ENCODE assay signal across 8 mouse cellular contexts in genomic region chr10:8762209-8762701, GRCm38 (mm10).
DNase-seq lines count a peak whose midpoint lies in the region; ATAC-seq and TF ChIP-seq lines count a peak whose summit lies in the region.

No protein-coding gene starts in this region.

- H3K4me2 ChIP-seq in forebrain, embryonic 16.5 days (ENCODE audit: low read length) = peak overlapping the region; percentile 42
- peak overlapping the region; percentile 41 for H3K4me2 ChIP-seq in hindbrain, embryonic 11.5 days (replicated peaks; ENCODE audit: low read depth, low read length)
- H3K4me2 ChIP-seq in liver, embryonic 13.5 days = no peak overlapping the region

- peak; percentile 49 to 70 for DNase-seq in urinary bladder, postnatal 36 days (ENCODE audit: low spot score in 2 of 2)
- DNase-seq in urinary bladder, postnatal 25 days (ENCODE audit: low spot score) = no peak
- DNase-seq in hindbrain, embryonic 11.5 days (ENCODE audit: low spot score) = peak; percentile 73
- DNase-seq in liver, embryonic 13.5 days = no peak
- DNase-seq in urinary bladder, postnatal 10 days (ENCODE audit: low spot score) = no peak
- DNase-seq in left cerebral cortex, postnatal 4 days = no peak

- ATAC-seq in forebrain, embryonic 16.5 days = peak; percentile 19; the same call in 1 of the 2 replicates
- peak; percentile 71 for ATAC-seq in hindbrain, embryonic 11.5 days (ENCODE audit: low FRiP score)
- ATAC-seq in liver, embryonic 13.5 days (ENCODE audit: low read depth) = no peak

- TF ChIP-seq POLR2A in testis, adult 2 months (IDR thresholded peaks at IDR 0.05; ENCODE audit: control insufficient read depth, low read depth, low read length) = no peak

- 2% methylated on average over 14 of the region's 14 CpGs for WGBS in forebrain, embryonic 16.5 days
- WGBS in hindbrain, embryonic 11.5 days = 3% methylated on average over 14 of the region's 14 CpGs
- 73% methylated on average over 14 of the region's 14 CpGs for WGBS in liver, embryonic 13.5 days (ENCODE audit: insufficient replicate concordance)

- no peaks in the 10 kb centered on the region for H3K36me3 ChIP-seq in forebrain, embryonic 16.5 days (ENCODE audit: control insufficient read depth, insufficient read depth)
- H3K36me3 ChIP-seq in hindbrain, embryonic 11.5 days (ENCODE audit: control insufficient read depth, insufficient read depth, low read length) = no peaks in the 10 kb centered on the region
- H3K36me3 ChIP-seq in liver, embryonic 13.5 days = no peaks in the 10 kb centered on the region
- H3K36me3 ChIP-seq in testis, adult 2 months (ENCODE audit: control insufficient read depth, insufficient read depth, low read length) = no peaks in the 10 kb centered on the region

- no peaks in the 10 kb centered on the region; the same call in 1 of the 2 replicates for H3K27me3 ChIP-seq in forebrain, embryonic 16.5 days (replicated peaks; ENCODE audit: control insufficient read depth, insufficient read depth, low read length)
- no peaks in the 10 kb centered on the region for H3K27me3 ChIP-seq in hindbrain, embryonic 11.5 days (ENCODE audit: control insufficient read depth, insufficient read depth, low read length)
- no peaks in the 10 kb centered on the region for H3K27me3 ChIP-seq in liver, embryonic 13.5 days
- no peaks in the 10 kb centered on the region for H3K27me3 ChIP-seq in testis, adult 2 months (ENCODE audit: control insufficient read depth, insufficient read depth, low read length)

- H3K9me3 ChIP-seq in forebrain, embryonic 16.5 days (ENCODE audit: control insufficient read depth, low read length) = no peaks in the 10 kb centered on the region
- no peaks in the 10 kb centered on the region for H3K9me3 ChIP-seq in hindbrain, embryonic 11.5 days (ENCODE audit: control insufficient read depth, low read length)
- no peaks in the 10 kb centered on the region for H3K9me3 ChIP-seq in liver, embryonic 13.5 days (replicated peaks)

- no peak overlapping the region for H3K27ac ChIP-seq in forebrain, embryonic 16.5 days (ENCODE audit: low read length)
- H3K27ac ChIP-seq in hindbrain, embryonic 11.5 days (ENCODE audit: low read depth, low read length) = peak overlapping the region; percentile 72
- H3K27ac ChIP-seq in liver, embryonic 13.5 days = 0 out of 2 replicates have a peak overlapping the region, but pooled peaks have one; percentile 23
- peak overlapping the region; percentile 36 for H3K27ac ChIP-seq in testis, adult 2 months (ENCODE audit: control insufficient read depth, insufficient read depth, low read depth, low read length)

- 0 out of 2 replicates have a peak overlapping the region, but pooled peaks have one; percentile 4 for H3K4me3 ChIP-seq in forebrain, embryonic 16.5 days (replicated peaks; ENCODE audit: low read length)
- H3K4me3 ChIP-seq in hindbrain, embryonic 11.5 days (ENCODE audit: low read depth, low read length) = peak overlapping the region; percentile 32
- H3K4me3 ChIP-seq in liver, embryonic 13.5 days (replicated peaks) = no peak overlapping the region
- peak overlapping the region; percentile 15; the same call in 1 of the 2 replicates for H3K4me3 ChIP-seq in testis, adult 2 months (ENCODE audit: control insufficient read depth, low read depth, low read length)

- H3K4me1 ChIP-seq in forebrain, embryonic 16.5 days (replicated peaks; ENCODE audit: control insufficient read depth, insufficient read depth, low read length) = peaks cover 32% of the 10 kb centered on the region
- H3K4me1 ChIP-seq in hindbrain, embryonic 11.5 days (replicated peaks; ENCODE audit: control insufficient read depth, insufficient read depth, low read length) = peaks cover 16% of the 10 kb centered on the region
- no peaks in the 10 kb centered on the region for H3K4me1 ChIP-seq in liver, embryonic 13.5 days (replicated peaks)
- H3K4me1 ChIP-seq in testis, adult 2 months (ENCODE audit: control insufficient read depth, insufficient read depth, low read length) = peaks cover 2% of the 10 kb centered on the region; the same call in 1 of the 2 replicates

- intact Hi-C loops in left cerebral cortex, postnatal 4 days (cut with DNase I) = no loop called here

- no peak overlapping the region for H3K9ac ChIP-seq in forebrain, embryonic 16.5 days (replicated peaks; ENCODE audit: low read depth, low read length)
- H3K9ac ChIP-seq in hindbrain, embryonic 11.5 days (ENCODE audit: low read depth, low read length) = peak overlapping the region; percentile 50
- no peak overlapping the region for H3K9ac ChIP-seq in liver, embryonic 13.5 days

- TF ChIP-seq CTCF in testis, adult 2 months (IDR thresholded peaks at IDR 0.05; ENCODE audit: control insufficient read depth, insufficient read depth, insufficient replicate concordance, low read depth, low read length) = no peak

Comparison
In these comparisons a context has a peak if more than half of its experiments do, and no peak if none do; other contexts are left out.
1. DNase-seq: peak in urinary bladder, postnatal 36 days (2 of 2) and hindbrain, embryonic 11.5 days (single experiment); none in urinary bladder, postnatal 25 days (single experiment), liver, embryonic 13.5 days (single experiment), urinary bladder, postnatal 10 days (single experiment) and left cerebral cortex, postnatal 4 days (single experiment).